Mouse (Mus musculus) neural tube, embryonic 13.5 days (tissue): Measurements from ENCODE around the gene 4933415A04Rik. TPM values are rescaled to one million over a fixed set of nuclear protein-coding genes. Genes with fewer than 3 reads are reported as not detected.

Source experiments
- polyA plus RNA-seq: library from polyadenylated mRNA; unstranded; fragments of >200 nt; fragmentation: Nextera tagmentation; extraction: Ambion mirVana; gene quantifications from 2 replicates; pipeline ENCODE4 v1.2.1, GENCODE M21; 2015

Gene 4933415A04Rik
- polyA plus RNA-seq, 1 experiment from 2014 or later, result 7.1 TPM

Other genes starting within 250 kb of the 4933415A04Rik start
- 51.6 and 56.1 TPM in 2 replicates for gene Pttg1, start 160.8 kb upstream of the 4933415A04Rik start, polyA plus RNA-seq
- 66.8 and 68.2 TPM in 2 replicates for gene Slu7, start 153.3 kb upstream of the 4933415A04Rik start, polyA plus RNA-seq
- 12.5 and 12.8 TPM in 2 replicates for gene C1qtnf2, start 112.8 kb upstream of the 4933415A04Rik start, polyA plus RNA-seq
- 20.9 and 26.7 TPM in 2 replicates for gene Ccnjl, start 58.3 kb upstream of the 4933415A04Rik start, polyA plus RNA-seq
- not detected in 2 replicates for gene Fabp6, start 14.5 kb downstream of the 4933415A04Rik start, polyA plus RNA-seq
- 35.1 and 38.8 TPM in 2 replicates for gene Pwwp2a, start 95.0 kb downstream of the 4933415A04Rik start, polyA plus RNA-seq
- 92.4 and 98.5 TPM in 2 replicates for gene Ttc1, start 161.0 kb downstream of the 4933415A04Rik start, polyA plus RNA-seq